Mouse (Mus musculus) erythroblast, embryonic 14.5 days (primary cell): ENCODE measurements around the gene Rab31.

Experiments used
- GATA1 ChIP-seq: IDR thresholded peaks from 2 replicates; pipeline ENCODE4 v1.6.1; 2012; ENCODE audit warnings: low read length, inconsistent platforms, mixed read lengths
- TAL1 ChIP-seq: IDR thresholded peaks from 3 replicates; pipeline ENCODE4 v1.6.1; 2012; ENCODE audit warnings: low read length, inconsistent platforms, mixed read lengths

- TF ChIP-seq TAL1 = no peak
- no peak for TF ChIP-seq GATA1
Measured at GRCm38 (mm10) chr17:65777461-65777860, 4.9 kb upstream of the Rab31 start.
